Mouse (Mus musculus) liver, postnatal 0 days (tissue): ENCODE results near the gene Nup62.

Experiments
- CTCF ChIP-seq: sonication (generic); IDR thresholded peaks from 2 replicates; pipeline ENCODE4 v1.5.1; 2016; ENCODE audit warnings: antibody characterized with exemption, low read depth
- EP300 ChIP-seq: IDR thresholded peaks from 2 replicates; pipeline ENCODE4 v1.6.1; 2016; ENCODE audit warnings: antibody characterized with exemption, low read depth, mild to moderate bottlenecking

DNA sequence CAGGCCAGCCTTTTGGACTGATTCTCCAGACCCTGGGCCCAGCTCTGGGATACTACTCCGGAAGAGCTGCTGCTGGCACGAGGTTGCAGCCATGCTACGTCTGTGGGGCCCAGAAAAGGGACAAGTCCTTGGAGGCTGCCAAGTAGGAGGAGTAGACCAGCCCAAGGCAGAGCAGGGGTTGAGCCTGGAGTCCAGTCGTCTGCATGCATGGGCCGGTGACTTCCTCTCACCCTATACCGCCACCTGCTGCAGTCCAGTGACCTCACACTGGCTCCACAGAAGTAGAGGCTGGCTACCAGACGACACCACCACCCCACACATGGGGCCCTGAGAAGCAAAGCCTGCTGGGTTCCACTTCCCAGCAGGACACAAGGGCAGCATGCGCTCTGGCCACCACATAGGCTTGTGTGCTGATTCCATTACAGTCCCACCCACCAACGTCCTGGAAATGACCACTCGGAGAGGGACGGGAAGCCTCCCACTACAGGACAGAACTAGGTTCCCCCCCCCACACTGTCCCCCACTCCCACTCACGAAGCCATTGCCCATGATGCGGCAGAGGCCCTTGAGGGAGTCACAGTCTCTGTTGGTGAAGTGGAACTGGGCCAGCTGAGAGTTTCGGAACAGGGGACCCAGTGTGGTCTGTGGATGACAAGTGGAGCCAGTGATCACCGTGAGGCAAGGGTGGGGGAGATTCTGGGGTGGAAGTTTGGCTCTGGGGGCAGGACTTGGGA lies 50.6 kb downstream of the Nup62 start:
- TF ChIP-seq CTCF (peak; percentile 52), EP300 (no peak)
